Mouse (Mus musculus): ENCODE measurements at regions not wholly inside any gene's neighbourhood (a gene's known extent, or its start where the extent isn't known, plus 50 kb on each side); places are given as distances from the start of the nearest gene placed in this dataset.

DNA sequence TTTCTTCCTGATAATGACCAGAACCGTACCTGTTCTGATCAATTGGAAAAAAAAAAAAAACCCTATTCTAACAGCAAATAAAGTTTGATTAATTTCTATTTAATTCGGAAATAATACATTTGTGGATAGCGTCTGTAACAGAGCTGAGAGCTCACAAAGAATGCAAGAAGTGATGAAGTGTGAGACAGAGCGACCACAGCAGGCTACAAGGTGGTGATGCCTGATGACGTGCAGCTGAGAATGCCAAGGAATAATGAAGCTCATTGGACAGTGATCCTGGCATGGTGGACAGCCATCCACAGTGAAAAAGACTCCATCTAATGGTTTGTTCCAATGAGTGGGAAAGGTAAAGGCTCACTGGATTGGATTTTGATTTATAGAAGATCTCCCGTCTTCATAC, 111.2 kb upstream of the Hand2 start:
- no peak for DNase-seq

DNA sequence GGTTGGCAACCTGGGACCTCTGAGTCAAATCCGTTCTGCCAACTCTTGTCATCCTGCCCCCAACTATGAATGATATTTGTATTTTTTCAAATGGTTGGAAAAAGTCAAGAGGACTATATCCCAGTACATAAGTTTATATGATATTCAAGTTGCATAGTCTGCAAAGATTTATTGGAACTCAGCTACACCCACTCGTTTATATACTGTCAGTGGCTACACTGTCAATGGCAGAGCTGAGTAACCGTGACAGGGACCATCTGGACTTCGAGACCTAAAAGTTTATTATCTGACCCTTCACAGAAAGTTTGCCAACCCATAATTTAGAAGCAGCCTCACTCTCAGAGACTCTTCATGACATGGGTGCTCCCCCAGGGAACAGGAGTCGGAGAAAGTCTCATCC, 107.7 kb upstream of the Hand2 start:
- DNase-seq = no peak

- no peak for DNase-seq
These were observed 106.5 kb upstream of the Hand2 start for GRCm38 (mm10) chr8:57213982-57214930.

GRCm38 (mm10) chr8:57230594-57230993, 90.2 kb upstream of the Hand2 start:
- DNase-seq = no peak

GRCm38 (mm10) chr8:57242301-57242700, 78.5 kb upstream of the Hand2 start:
- no peak for DNase-seq

DNA sequence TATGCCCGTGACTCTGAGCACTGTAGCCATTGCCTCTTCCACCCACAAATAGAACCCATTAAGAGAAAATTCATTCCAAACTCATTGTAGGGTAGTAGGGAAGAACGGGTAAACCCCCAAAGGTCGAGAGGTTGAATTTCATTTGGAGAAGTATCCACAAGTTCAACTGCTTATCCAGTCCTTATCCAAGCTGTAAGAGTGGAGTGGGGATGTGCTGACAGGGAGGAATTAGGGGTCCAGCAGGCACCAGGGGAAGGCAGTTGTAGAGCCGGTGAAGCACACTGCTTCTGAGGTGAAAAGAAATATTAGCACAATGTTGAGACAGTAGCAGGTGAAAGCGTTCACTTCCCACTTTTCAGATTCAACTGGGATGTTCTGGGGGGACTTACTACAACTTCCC, 71.7 kb upstream of the Hand2 start:
- DNase-seq = no peak

Data from kidney, adult 9 months (tissue).